ENCODE assay signal across 15 mouse cellular contexts in the genomic region with DNA sequence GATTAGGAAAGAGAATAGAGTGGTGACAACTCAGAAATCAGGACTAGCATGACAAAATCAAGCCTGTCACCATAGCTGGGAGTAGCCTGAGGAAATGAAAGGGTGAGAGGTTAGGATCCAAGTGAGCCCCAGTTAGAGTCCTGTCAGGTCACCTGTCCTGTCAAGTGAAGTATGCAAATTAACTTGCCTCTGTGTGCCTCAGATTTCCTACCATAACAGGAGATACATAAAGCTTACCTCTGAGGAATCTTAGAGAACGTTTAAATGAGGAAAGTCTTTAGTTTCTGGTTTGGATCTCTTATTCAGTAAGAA.
DNase-seq lines count a peak whose midpoint lies in the region; ATAC-seq and TF ChIP-seq lines count a peak whose summit lies in the region.
"Had no signal": no experiment of that assay in that cellular context is flagged by ENCODE, and none has a peak within 500 bp of the region (broad histone marks: within the 10 kb centered on the region; RNA-seq: fewer than 3 reads in every experiment).

No protein-coding gene starts in this region.

- peaks cover 0 to 2% of the 10 kb centered on the region in 2 experiments; a peak in 1 of 4 replicates for H3K4me1 ChIP-seq in heart, embryonic 14.5 days (ENCODE audit: control insufficient read depth in 2 of 2, insufficient read depth in 2 of 2, low read length in 2 of 2)
- peaks cover 14% of the 10 kb centered on the region for H3K4me1 ChIP-seq in forebrain, embryonic 12.5 days
- no peaks in the 10 kb centered on the region for H3K4me1 ChIP-seq in forebrain, postnatal 0 days (ENCODE audit: insufficient read depth)
- H3K4me1 ChIP-seq in midbrain, embryonic 13.5 days (replicated peaks), result peaks cover 19% of the 10 kb centered on the region
- H3K4me1 ChIP-seq in liver, embryonic 12.5 days, result no peaks in the 10 kb centered on the region
- H3K4me1 ChIP-seq: limb, embryonic 13.5 days had no signal

- no peaks in the 10 kb centered on the region for H3K27me3 ChIP-seq in heart, embryonic 14.5 days (ENCODE audit: control insufficient read depth, insufficient read depth, low read length)
- H3K27me3 ChIP-seq in forebrain, embryonic 12.5 days, result no peaks in the 10 kb centered on the region
- H3K27me3 ChIP-seq in forebrain, postnatal 0 days (ENCODE audit: insufficient read depth, low read length), result no peaks in the 10 kb centered on the region
- 0 out of 2 replicates have a peak, but pooled peaks cover 3% of the 10 kb centered on the region for H3K27me3 ChIP-seq in midbrain, embryonic 13.5 days
- no peaks in the 10 kb centered on the region for H3K27me3 ChIP-seq in liver, embryonic 12.5 days (replicated peaks)
- H3K27me3 ChIP-seq: limb, embryonic 13.5 days had no signal

- H3K27ac ChIP-seq in heart, embryonic 14.5 days (replicated peaks in 1 of 2; ENCODE audit: control insufficient read depth in 1 of 2, insufficient read depth in 1 of 2, low read depth in 2 of 2, low read length in 2 of 2), result no peak overlapping the region
- peak overlapping the region; percentile 2; the same call in 1 of the 2 replicates for H3K27ac ChIP-seq in forebrain, embryonic 12.5 days
- H3K27ac ChIP-seq in forebrain, postnatal 0 days (ENCODE audit: low read depth, low read length), result no peak overlapping the region
- 0 out of 2 replicates have a peak overlapping the region, but pooled peaks have one; percentile 32 for H3K27ac ChIP-seq in midbrain, embryonic 13.5 days
- H3K27ac ChIP-seq in liver, embryonic 12.5 days, result no peak overlapping the region
- H3K27ac ChIP-seq: limb, embryonic 13.5 days had no signal

- intact Hi-C loops in heart, postnatal 14 days (cut with DNase I), result no loop called here

- ATAC-seq in heart, embryonic 14.5 days (ENCODE audit: insufficient number of reproducible peaks, insufficient read depth, low FRiP score, low read depth), result no peak
- no peak for ATAC-seq in forebrain, embryonic 12.5 days (ENCODE audit: low FRiP score)
- no peak for ATAC-seq in forebrain, postnatal 0 days
- peak; percentile 68 for ATAC-seq in midbrain, embryonic 13.5 days
- ATAC-seq in activated CD4-positive, CD25-positive, alpha-beta regulatory T cell, adult 4 months, result no peak
- no peak for ATAC-seq in liver, embryonic 12.5 days
- no peak for ATAC-seq in erythroid progenitor cell, adult 5-6 weeks (replicated peaks; ENCODE audit: low FRiP score, poor library complexity, severe bottlenecking)

- H3K9me3 ChIP-seq in heart, embryonic 14.5 days (ENCODE audit: control insufficient read depth, low read length), result no peaks in the 10 kb centered on the region
- H3K9me3 ChIP-seq in forebrain, embryonic 12.5 days, result no peaks in the 10 kb centered on the region
- no peaks in the 10 kb centered on the region for H3K9me3 ChIP-seq in forebrain, postnatal 0 days (ENCODE audit: low read length)
- H3K9me3 ChIP-seq in midbrain, embryonic 13.5 days, result no peaks in the 10 kb centered on the region
- H3K9me3 ChIP-seq in liver, embryonic 12.5 days (replicated peaks), result 0 out of 2 replicates have a peak, but pooled peaks cover 1% of the 10 kb centered on the region
- H3K9me3 ChIP-seq: limb, embryonic 13.5 days had no signal

- DNase-seq in heart, postnatal 14 days, result no peak
- no peak for DNase-seq in forebrain, postnatal 0 days
- DNase-seq: B cell, adult 2 months; cerebellum, adult 11-12 months; heart, adult 18-20 months; kidney, adult 2 months; kidney, postnatal 4 days; right cerebral cortex, postnatal 14 days had no signal

- H3K9ac ChIP-seq in heart, embryonic 14.5 days (ENCODE audit: low read length), result no peak overlapping the region
- no peak overlapping the region for H3K9ac ChIP-seq in forebrain, embryonic 12.5 days
- no peak overlapping the region for H3K9ac ChIP-seq in forebrain, postnatal 0 days
- no peak overlapping the region for H3K9ac ChIP-seq in midbrain, embryonic 13.5 days (replicated peaks)
- no peak overlapping the region for H3K9ac ChIP-seq in liver, embryonic 12.5 days
- H3K9ac ChIP-seq: limb, embryonic 13.5 days had no signal

- H3K4me2 ChIP-seq in heart, embryonic 14.5 days (ENCODE audit: low read length), result peak overlapping the region; percentile 31
- H3K4me2 ChIP-seq in forebrain, embryonic 12.5 days, result peak overlapping the region; percentile 24; the same call in 1 of the 2 replicates
- peak overlapping the region; percentile 24; the same call in 1 of the 2 replicates for H3K4me2 ChIP-seq in forebrain, postnatal 0 days (ENCODE audit: low read depth)
- peak overlapping the region; percentile 38 for H3K4me2 ChIP-seq in midbrain, embryonic 13.5 days (replicated peaks)
- H3K4me2 ChIP-seq in liver, embryonic 12.5 days, result no peak overlapping the region
- H3K4me2 ChIP-seq: limb, embryonic 13.5 days had no signal

- TF ChIP-seq CTCF in forebrain, postnatal 0 days (IDR thresholded peaks at IDR 0.05; ENCODE audit: low read depth), result no peak

- H3K36me3 ChIP-seq in heart, embryonic 14.5 days (ENCODE audit: control insufficient read depth, insufficient read depth, low read length), result no peaks in the 10 kb centered on the region
- no peaks in the 10 kb centered on the region for H3K36me3 ChIP-seq in forebrain, embryonic 12.5 days (replicated peaks)
- H3K36me3 ChIP-seq in forebrain, postnatal 0 days (ENCODE audit: insufficient read depth), result no peaks in the 10 kb centered on the region
- H3K36me3 ChIP-seq in midbrain, embryonic 13.5 days, result no peaks in the 10 kb centered on the region
- H3K36me3 ChIP-seq in liver, embryonic 12.5 days, result no peaks in the 10 kb centered on the region
- H3K36me3 ChIP-seq: limb, embryonic 13.5 days had no signal

- no peak overlapping the region for H3K4me3 ChIP-seq in heart, embryonic 14.5 days (ENCODE audit: control insufficient read depth in 1 of 2, insufficient read depth in 1 of 2, low read depth in 1 of 2, low read length in 2 of 2)
- no peak overlapping the region for H3K4me3 ChIP-seq in forebrain, embryonic 12.5 days (replicated peaks)
- no peak overlapping the region for H3K4me3 ChIP-seq in forebrain, postnatal 0 days (ENCODE audit: low read depth, low read length)
- H3K4me3 ChIP-seq in midbrain, embryonic 13.5 days (replicated peaks), result no peak overlapping the region
- H3K4me3 ChIP-seq in liver, embryonic 12.5 days, result no peak overlapping the region
- H3K4me3 ChIP-seq: limb, embryonic 13.5 days had no signal

- 42% methylated on average over 1 of the region's 1 CpGs for WGBS in heart, embryonic 14.5 days
- WGBS in forebrain, embryonic 12.5 days, result 55% methylated on average over 1 of the region's 1 CpGs
- WGBS in forebrain, postnatal 0 days, result 42% methylated on average over 1 of the region's 1 CpGs
- WGBS in midbrain, embryonic 13.5 days, result 37% methylated on average over 1 of the region's 1 CpGs
- WGBS in liver, embryonic 12.5 days (ENCODE audit: insufficient replicate concordance), result 48% methylated on average over 1 of the region's 1 CpGs

Comparison
In these comparisons a context has a peak if more than half of its experiments do, and no peak if none do; other contexts are left out.
1. H3K27ac ChIP-seq: peak in forebrain, embryonic 12.5 days (single experiment) and midbrain, embryonic 13.5 days (single experiment); none in heart, embryonic 14.5 days (0 of 2), forebrain, postnatal 0 days (single experiment) and liver, embryonic 12.5 days (single experiment).